Mouse (Mus musculus) small intestine, adult 2 months (tissue): ENCODE measurements around the gene Gpr153.

Experiments used
- CTCF ChIP-seq: fragments of 200-500 bp; IDR thresholded peaks from 2 replicates; pipeline ENCODE4 v1.5.1; 2012; ENCODE audit warnings: low read depth, mild to moderate bottlenecking, control low read depth, inconsistent platforms, low read length, moderate library complexity, mixed read lengths; ENCODE audit not compliant: insufficient replicate concordance, insufficient read length; ENCODE audit errors: extremely low read depth
- POLR2A ChIP-seq: fragments of 200-500 bp; IDR thresholded peaks from 2 replicates; pipeline ENCODE4 v1.6.1; 2012; ENCODE audit warnings: low read depth, mild to moderate bottlenecking, control low read depth, inconsistent platforms, low read length, moderate library complexity

DNA sequence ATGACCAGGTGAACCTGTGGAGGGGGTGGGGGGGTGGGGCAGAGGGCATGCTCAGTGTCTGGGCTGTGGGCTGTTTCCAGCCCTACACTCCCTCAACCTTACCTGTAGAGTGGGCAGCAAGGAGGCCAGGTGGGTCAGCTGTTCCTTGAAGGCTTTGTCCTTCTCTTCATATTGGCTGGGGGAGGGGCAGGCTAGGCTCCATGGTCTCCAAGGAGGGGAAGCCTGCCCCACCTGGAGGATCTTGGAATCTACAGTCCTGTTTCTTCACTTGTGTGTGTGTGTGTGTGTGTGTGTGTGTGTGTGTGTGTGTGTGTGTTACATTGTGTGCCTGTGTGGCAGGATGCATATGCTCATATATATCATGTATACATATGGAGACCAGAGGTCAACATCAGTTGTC is 39.9 kb downstream of the Gpr153 start:
- no peak for TF ChIP-seq POLR2A
- TF ChIP-seq CTCF: no peak
